Mouse (Mus musculus) brain, embryonic 14.5 days (tissue): ENCODE measurements at regions not wholly inside any gene's neighbourhood (a gene's known extent, or its start where the extent isn't known, plus 50 kb on each side); places are given as distances from the start of the nearest gene placed in this dataset.

Source experiments
- CTCF ChIP-seq: fragments of 200-500 bp; IDR thresholded peaks from 2 replicates; pipeline ENCODE4 v1.5.1; 2012; ENCODE audit warnings: inconsistent platforms, mild to moderate bottlenecking, moderate library complexity, borderline replicate concordance; ENCODE audit not compliant: insufficient read depth, insufficient read length; ENCODE audit errors: extremely low read depth
- POLR2A ChIP-seq: fragments of 200-500 bp; IDR thresholded peaks from 2 replicates; pipeline ENCODE4 v1.6.1; 2012; ENCODE audit warnings: mild to moderate bottlenecking, inconsistent platforms, borderline replicate concordance; ENCODE audit not compliant: poor library complexity, insufficient read depth, insufficient read length, severe bottlenecking; ENCODE audit errors: extremely low read depth

DNA sequence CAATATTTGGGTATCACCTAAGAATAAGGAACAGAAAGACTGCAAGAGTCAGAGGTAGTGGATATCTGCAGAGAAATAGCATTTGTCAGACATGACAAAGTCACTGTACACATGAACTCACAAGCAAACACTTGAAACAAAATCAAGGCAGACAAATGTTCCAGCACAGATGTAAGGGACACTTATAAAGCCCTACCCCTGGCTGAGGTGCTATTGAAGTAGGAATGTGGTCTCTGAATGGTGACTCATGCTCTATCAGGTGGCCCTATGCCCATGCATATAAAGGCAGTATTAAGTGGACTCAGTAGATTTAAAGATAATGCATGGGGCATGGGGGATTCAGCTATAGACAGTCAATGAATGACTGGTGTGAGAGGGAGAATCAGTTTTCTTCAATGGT is 77.2 kb upstream of the Hcrtr2 start:
- TF ChIP-seq POLR2A (no peak), CTCF (no peak)
